Mouse (Mus musculus) limb, embryonic 10.5 days (tissue): ENCODE results near the gene S100a3. TPM values are rescaled to one million over a fixed set of nuclear protein-coding genes. Genes with fewer than 3 reads are reported as not detected.

Experiments used
- DNase-seq: peaks from one replicate; pipeline ENCODE4 v3.0.0-alpha.2; 2017; ENCODE audit warnings: low spot score
- H3K27ac ChIP-seq: fragments of 300-500 bp; sonication (generic); 2 replicates; pipeline ENCODE4 v1.5.1; 2016; ENCODE audit warnings: mild to moderate bottlenecking
- H3K27me3 ChIP-seq: fragments of 300-500 bp; sonication (generic); 2 replicates; pipeline ENCODE4 v1.6.1; 2016; ENCODE audit warnings: low read depth, mild to moderate bottlenecking; ENCODE audit not compliant: poor library complexity, severe bottlenecking
- H3K36me3 ChIP-seq: fragments of 300-500 bp; sonication (generic); 2 replicates; pipeline ENCODE4 v1.6.1; 2016; ENCODE audit warnings: mild to moderate bottlenecking, moderate library complexity
- H3K4me1 ChIP-seq: fragments of 300-500 bp; sonication (generic); 2 replicates; pipeline ENCODE4 v1.6.1; 2016
- H3K4me3 ChIP-seq: fragments of 300-500 bp; sonication (generic); 2 replicates; pipeline ENCODE4 v1.5.1; 2016; ENCODE audit warnings: mild to moderate bottlenecking, moderate library complexity
- H3K9me3 ChIP-seq: fragments of 300-500 bp; sonication (generic); replicated peaks from 2 replicates; pipeline ENCODE4 v1.6.1; 2016; ENCODE audit warnings: mild to moderate bottlenecking
- WGBS: fragments of 180-500 bp; shearing (Covaris S2); methylation state at CpG from one replicate; pipeline ENCODE4 v1.1.7; 2016; 5-methylcytosine and 5-hydroxymethylcytosine counted together
- polyA plus RNA-seq: library from polyadenylated mRNA; unstranded; fragments of >200 nt; fragmentation: Nextera tagmentation; extraction: Ambion mirVana; gene quantifications from 2 replicates; pipeline ENCODE4 v1.2.1, GENCODE M21; 2016

The S100a3 gene
- polyA plus RNA-seq, 1 experiment from 2014 or later, result not detected

DNA sequence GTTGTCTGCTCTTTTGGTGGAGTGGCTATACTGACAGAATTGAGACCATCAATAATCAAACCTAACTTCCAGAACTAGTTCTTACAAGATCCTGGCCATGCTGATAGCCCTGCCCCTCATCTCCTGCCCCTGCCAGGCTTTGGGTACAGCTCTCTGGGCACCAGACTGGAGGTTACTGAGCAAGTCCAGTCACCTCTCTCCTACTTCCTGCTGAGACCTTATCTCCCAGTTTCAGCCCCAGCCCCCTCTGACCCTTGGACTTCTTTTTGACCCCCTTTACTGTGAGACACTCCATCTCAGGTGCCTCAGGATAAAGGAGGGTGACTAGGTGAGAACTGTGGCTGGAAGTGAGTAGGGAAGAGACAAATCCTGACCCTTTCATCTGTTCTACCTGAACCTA lies 48.7 kb downstream of the S100a3 start:
- H3K27me3 ChIP-seq, result peaks cover 10% of the 10 kb centered on the region
- H3K4me3 ChIP-seq, result no peak overlapping the region
- no peaks in the 10 kb centered on the region for H3K9me3 ChIP-seq
- H3K36me3 ChIP-seq, result no peaks in the 10 kb centered on the region
- peaks cover 45% of the 10 kb centered on the region for H3K4me1 ChIP-seq
- no peak overlapping the region for H3K27ac ChIP-seq
- no peak for DNase-seq

DNA sequence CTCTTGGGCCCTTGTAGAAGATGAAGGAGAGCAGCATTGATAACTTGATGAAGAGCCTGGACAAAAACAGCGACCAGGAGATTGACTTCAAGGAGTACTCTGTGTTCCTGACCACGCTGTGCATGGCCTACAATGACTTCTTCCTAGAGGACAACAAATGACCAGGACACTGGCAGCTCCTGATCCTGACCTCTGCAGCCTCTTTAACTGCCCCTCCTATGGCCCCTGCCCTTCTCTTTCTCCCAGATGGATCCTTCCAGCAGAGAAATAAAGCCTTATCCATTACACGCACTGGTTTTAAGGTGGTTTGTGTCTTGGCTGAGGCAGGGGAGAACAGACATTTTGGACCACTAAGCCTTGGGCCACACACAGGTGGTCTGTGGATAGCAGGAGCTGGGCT lies 51.1 kb downstream of the S100a3 start:
- DNase-seq, result no peak
- peaks cover 22% of the 10 kb centered on the region for H3K4me1 ChIP-seq
- no peaks in the 10 kb centered on the region for H3K9me3 ChIP-seq
- no peak overlapping the region for H3K27ac ChIP-seq
- 84% methylated on average over 3 of the region's 3 CpGs for WGBS
- no peaks in the 10 kb centered on the region for H3K36me3 ChIP-seq
- peaks cover 10% of the 10 kb centered on the region for H3K27me3 ChIP-seq
- H3K4me3 ChIP-seq, result no peak overlapping the region

DNA sequence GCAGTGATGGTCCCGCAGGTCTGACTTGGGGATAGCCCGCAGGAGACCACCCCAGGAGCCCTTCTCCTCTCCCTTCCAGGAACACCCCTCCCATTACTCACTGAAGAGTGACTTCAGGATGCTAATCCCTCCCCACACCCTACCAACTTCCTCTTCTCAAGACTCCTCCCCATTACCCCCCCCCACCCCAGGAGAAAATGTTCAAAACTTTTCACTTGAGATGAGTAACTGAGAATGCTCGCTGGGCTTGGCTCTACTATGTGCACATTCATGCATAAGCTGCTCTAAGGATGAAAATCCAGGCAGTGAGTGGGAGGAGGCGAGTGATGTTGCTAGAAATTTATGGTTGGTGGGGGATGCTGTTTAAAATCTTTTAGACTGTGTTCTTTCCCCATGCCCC lies 51.7 kb downstream of the S100a3 start:
- H3K4me3 ChIP-seq, result no peak overlapping the region
- no peaks in the 10 kb centered on the region for H3K9me3 ChIP-seq
- H3K27ac ChIP-seq, result no peak overlapping the region
- no peak for DNase-seq
- H3K27me3 ChIP-seq, result peaks cover 10% of the 10 kb centered on the region
- H3K36me3 ChIP-seq, result no peaks in the 10 kb centered on the region
- peaks cover 20% of the 10 kb centered on the region for H3K4me1 ChIP-seq
- WGBS, result 69% methylated on average over 4 of the region's 4 CpGs

DNA sequence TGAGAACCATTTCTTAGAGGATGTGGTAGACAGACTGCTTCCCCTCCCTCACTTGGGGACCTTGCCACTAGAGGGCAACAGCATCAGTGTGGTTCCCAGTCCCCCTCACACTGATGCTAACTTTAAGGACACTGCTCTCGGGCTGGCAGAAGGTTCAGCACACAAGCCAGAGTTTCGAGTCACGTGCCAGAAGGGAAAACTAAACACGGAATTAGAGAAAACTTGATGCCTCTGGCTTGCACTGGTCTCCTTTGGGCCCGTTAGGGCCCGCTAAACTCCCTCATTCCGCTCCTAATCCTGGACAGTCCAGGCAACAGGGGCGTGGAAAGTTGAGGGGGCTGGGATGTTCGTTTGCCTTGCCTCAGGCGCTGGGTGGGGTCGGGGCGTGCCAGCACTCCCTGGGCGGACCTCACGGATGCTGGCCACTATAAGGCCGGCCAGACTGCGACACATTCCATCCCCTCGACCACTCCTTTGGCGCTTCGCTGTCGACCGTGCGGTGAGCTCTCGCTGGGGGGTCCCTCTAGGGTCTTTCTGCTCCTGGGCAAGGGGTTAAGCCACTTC lies 52.4 kb downstream of the S100a3 start, which contains the start of gene S100a6:
TSS of gene S100a6 (plus strand) at position 155 of the 564 bp plus-strand sequence.
- Histone ChIP-seq H3K4me1 (peaks cover 20% of the 10 kb centered on the region), H3K36me3 (no peaks in the 10 kb centered on the region), H3K4me3 (peak within 1 kb of the TSS; percentile 51), H3K27me3 (peaks cover 10% of the 10 kb centered on the region), H3K9me3 (no peaks in the 10 kb centered on the region), H3K27ac (peak within 1 kb of the TSS; percentile 68)
- DNase-seq, result peak; percentile 76
- WGBS, result 1% methylated on average over 23 of the region's 23 CpGs

DNA sequence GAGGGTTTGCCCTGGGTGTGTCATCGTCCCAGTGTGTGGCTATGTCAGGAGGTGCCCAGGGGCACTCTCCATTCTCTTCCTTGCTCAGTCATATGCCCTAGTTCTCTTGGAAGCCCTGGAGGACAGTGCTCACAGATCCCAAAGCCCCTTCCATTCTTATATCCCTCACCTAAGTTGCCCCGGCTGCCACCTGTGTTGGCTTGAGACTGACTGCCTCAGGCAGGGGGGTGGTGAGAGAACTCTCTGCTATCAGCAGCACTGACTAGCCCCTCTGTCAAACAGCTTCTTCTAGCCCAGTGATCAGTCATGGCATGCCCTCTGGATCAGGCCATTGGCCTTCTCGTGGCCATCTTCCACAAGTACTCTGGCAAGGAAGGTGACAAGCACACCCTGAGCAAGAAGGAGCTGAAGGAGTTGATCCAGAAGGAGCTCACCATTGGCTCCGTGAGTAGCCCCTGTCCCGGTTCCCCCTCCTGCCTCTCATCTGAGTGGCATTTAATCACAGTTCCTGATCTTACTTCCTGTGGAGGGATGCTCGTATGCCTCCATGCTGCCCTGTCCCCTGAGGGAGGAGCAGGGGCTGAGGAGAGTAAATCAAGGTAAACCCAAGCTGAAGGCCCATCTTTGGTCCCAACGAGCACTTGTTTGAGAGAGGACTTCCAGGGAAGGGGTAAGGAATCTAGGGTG lies 53.2 kb downstream of the S100a3 start:
- Histone ChIP-seq H3K36me3 (no peaks in the 10 kb centered on the region), H3K9me3 (no peaks in the 10 kb centered on the region), H3K4me1 (peaks cover 20% of the 10 kb centered on the region), H3K4me3 (peak overlapping the region; percentile 51), H3K27me3 (peaks cover 10% of the 10 kb centered on the region), H3K27ac (peak overlapping the region; percentile 68; the same call in 1 of the 2 replicates)
- 66% methylated on average over 7 of the region's 7 CpGs for WGBS
- DNase-seq, result no peak

DNA sequence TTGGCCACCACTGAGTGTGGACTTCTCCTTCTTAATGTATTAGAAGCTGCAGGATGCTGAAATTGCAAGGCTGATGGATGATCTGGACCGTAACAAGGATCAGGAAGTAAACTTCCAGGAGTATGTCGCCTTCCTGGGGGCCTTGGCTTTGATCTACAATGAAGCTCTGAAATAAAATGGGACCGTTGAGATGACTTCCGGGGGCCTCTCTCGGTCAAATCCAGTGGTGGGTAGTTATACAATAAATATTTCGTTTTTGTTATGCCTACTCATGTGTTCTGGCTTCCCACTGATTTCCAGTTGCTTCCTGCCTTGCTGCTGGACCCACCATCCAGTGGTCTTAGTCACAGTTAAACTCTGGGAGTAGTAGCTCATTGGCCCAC lies 53.8 kb downstream of the S100a3 start:
- peaks cover 10% of the 10 kb centered on the region for H3K27me3 ChIP-seq
- 87% methylated on average over 6 of the region's 6 CpGs for WGBS
- H3K36me3 ChIP-seq, result no peaks in the 10 kb centered on the region

DNA sequence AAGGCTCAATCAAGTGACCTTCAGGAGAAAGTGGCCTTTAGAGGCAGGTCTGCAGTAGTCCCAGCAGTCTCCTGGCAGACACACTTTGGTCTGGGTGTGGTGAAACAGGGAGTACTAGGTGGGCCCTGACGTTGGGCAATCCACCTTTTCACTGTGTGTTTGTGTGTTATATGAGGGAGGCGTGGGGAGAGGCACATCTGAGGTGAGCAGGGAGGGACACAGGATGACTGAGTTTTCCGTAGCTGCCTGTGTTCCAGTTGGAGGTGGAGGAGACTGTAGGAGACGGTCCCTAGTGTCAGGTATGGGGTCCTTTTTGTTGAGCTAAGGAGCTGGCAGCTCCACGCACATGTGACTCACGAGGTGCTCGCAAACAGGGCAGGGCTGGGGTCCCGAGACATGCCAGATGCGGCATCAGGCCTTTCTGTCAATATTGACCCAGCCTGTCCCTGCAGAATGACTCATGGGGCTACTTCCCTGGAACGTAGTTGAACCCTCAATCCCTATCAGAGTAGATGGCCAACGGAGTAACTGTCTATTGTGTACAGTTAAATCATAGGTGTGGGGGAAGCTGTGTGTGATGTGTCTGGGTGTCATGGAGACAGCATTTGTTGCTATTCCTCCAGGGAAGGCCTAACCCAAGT lies 54.4 kb downstream of the S100a3 start:
- WGBS, result 79% methylated on average over 11 of the region's 11 CpGs
- Histone ChIP-seq H3K27ac (no peak overlapping the region), H3K4me3 (no peak overlapping the region), H3K36me3 (no peaks in the 10 kb centered on the region), H3K27me3 (peaks cover 10% of the 10 kb centered on the region), H3K9me3 (no peaks in the 10 kb centered on the region), H3K4me1 (peaks cover 20% of the 10 kb centered on the region)
- no peak for DNase-seq

More for the DNA sequence above, 53.8 kb downstream of the S100a3 start:
- no peak for DNase-seq
- no peaks in the 10 kb centered on the region for H3K9me3 ChIP-seq
- no peak overlapping the region for H3K27ac ChIP-seq
- H3K4me1 ChIP-seq, result peaks cover 20% of the 10 kb centered on the region
- no peak overlapping the region for H3K4me3 ChIP-seq

DNA sequence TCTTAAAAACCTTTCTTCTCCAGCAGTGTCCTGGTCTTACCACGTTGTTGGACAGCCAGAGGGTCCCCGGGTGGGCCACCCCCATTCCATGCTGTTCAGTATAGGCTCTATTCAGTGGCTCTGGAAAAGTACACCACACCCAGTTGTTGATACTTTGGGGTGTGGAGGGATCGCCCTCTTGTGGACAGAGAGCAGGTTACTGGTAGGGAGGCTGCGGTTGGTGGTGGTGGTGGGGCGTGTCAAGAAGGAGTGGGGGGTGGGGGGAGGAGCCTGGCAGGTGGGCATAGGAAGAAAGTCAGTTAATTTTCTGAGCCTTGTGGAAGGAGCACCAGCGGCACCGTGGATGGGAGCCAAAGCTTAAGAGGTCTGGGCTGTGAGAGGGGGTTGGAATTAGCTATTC lies 55.0 kb downstream of the S100a3 start:
- WGBS, result 11% methylated on average over 7 of the region's 7 CpGs
- no peak overlapping the region for H3K4me3 ChIP-seq
- peaks cover 10% of the 10 kb centered on the region for H3K27me3 ChIP-seq

DNA sequence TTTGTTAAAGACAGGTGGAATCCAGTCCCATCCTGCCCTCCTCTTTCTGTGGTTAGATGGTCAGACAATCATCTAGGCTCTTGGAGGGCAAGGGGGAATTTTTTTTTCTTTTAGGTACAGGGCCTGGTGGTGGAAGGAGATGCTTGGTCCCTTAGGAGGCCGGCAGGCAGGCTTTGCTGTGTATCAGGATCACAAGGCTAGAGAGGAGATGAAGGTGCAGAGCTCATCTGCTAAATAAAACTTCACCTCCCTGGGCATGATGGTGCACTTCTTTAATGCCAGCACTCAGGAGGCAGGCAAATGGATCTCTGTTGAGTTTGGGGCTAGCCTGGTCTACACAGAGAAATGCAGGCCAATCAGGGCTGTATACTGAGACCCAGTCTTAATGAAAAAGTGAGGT lies 55.5 kb downstream of the S100a3 start:
- Histone ChIP-seq H3K4me1 (peaks cover 14% of the 10 kb centered on the region), H3K27me3 (peaks cover 10% of the 10 kb centered on the region), H3K9me3 (no peaks in the 10 kb centered on the region), H3K27ac (no peak overlapping the region), H3K36me3 (no peaks in the 10 kb centered on the region), H3K4me3 (no peak overlapping the region)
- DNase-seq, result no peak
- WGBS, result 84% methylated on average over 1 of the region's 1 CpGs

More for the DNA sequence above, 55.0 kb downstream of the S100a3 start:
- Histone ChIP-seq H3K4me1 (peaks cover 19% of the 10 kb centered on the region), H3K27ac (no peak overlapping the region), H3K9me3 (no peaks in the 10 kb centered on the region), H3K36me3 (no peaks in the 10 kb centered on the region)
- DNase-seq, result peak; percentile 72

DNA sequence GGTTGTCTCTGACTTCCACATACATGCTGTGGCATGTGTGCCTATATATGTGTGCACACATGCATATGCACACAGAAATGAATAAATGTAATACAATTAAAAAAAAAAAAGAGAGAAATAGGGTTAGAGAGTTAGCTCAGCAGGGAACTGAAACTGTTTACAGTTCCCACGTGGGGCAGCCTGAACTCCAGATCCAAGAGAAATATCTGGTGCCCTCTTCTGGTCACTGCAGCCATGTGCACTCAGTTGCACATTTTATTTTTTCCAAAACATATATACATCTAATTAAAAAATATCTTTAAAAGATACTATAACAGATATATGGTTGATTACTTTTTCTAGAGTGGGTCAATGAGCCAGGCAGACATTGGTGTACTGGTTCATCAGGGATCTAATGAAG lies 57.2 kb downstream of the S100a3 start:
- H3K27ac ChIP-seq, result no peak overlapping the region
- H3K4me3 ChIP-seq, result no peak overlapping the region
- H3K27me3 ChIP-seq, result peaks cover 10% of the 10 kb centered on the region
- H3K36me3 ChIP-seq, result no peaks in the 10 kb centered on the region
- H3K4me1 ChIP-seq, result peaks cover 10% of the 10 kb centered on the region
- H3K9me3 ChIP-seq, result no peaks in the 10 kb centered on the region
- DNase-seq, result no peak
- WGBS, result 14% methylated on average over 1 of the region's 1 CpGs

DNA sequence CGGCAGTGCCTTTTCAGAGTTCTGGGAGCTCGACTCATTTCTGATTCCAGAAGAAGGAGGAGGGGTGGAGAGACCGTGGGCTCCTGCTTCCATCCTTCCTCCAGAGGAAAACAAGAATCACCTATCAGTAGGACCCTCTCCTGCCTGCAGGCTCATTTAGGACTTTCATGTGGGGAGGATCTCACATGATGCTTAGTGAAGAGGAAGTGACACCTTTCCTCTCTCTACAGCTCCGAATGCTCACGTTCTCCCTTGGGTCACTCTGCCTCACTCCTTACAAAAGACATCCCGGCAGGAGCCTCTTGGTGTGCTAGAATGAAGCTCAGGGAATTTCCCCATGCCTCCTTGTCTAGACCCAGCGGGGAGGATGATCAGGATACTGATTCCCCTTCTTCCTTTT lies 61.2 kb downstream of the S100a3 start:
- H3K27ac ChIP-seq, result no peak overlapping the region
- H3K4me1 ChIP-seq, result peaks cover 10% of the 10 kb centered on the region
- WGBS, result 60% methylated on average over 7 of the region's 7 CpGs
- H3K4me3 ChIP-seq, result no peak overlapping the region
- no peaks in the 10 kb centered on the region for H3K9me3 ChIP-seq
- H3K36me3 ChIP-seq, result no peaks in the 10 kb centered on the region
- DNase-seq, result no peak
- no peaks in the 10 kb centered on the region for H3K27me3 ChIP-seq

DNA sequence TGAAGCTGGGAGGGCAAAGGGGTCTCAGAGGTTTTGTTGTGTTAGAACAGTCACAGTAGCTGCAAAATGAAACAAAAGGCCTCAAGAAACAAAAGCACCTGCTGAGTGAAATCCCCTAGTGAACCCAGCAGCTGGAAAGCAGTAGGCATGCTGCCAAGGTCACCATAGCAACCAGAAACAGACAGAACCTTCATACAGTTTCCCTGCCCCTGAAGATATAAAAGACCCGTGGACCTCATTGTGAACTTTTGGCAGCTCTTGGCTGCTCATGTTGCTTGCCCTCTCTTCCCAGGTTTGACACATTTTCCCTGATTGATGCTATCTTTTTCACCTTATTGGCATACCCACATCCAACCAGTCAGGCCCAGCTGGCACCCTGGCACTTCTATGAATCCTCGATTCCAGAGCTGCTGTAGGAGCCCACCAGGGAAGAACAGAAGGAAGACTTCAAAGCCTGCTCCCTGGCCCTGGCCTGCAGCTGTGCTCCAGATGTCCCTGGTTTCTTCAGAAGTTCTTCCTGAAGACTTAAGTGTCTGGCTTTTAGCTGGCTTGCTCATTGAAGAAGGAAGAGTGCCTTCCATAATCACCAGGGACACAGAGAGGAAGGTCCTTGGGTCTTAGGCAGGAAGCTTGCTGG lies 63.2 kb downstream of the S100a3 start:
- Histone ChIP-seq H3K4me1 (peaks cover 10% of the 10 kb centered on the region), H3K27me3 (no peaks in the 10 kb centered on the region), H3K9me3 (no peaks in the 10 kb centered on the region), H3K27ac (no peak overlapping the region), H3K4me3 (no peak overlapping the region), H3K36me3 (no peaks in the 10 kb centered on the region)
- no peak for DNase-seq
- 32% methylated on average over 2 of the region's 2 CpGs for WGBS

DNA sequence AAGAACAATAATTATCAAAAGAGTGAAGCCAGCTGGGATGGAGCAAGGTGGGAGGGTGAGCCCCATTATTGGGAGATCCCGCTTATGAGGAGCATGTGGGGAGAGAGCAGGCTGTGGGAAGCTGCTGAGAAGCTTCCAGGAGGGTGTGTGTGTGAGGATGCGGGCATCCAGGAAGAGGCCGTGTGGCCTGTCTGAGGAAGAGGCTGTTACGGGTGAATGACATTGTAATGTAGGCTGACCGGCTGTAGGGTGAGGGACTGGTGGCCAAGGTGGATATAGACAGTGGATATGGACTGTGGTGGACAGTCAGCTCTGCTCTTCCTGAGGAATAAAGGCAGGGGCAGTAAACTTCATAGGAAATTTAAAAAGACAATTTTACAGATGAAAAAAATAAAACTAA lies 65.1 kb downstream of the S100a3 start:
- no peak for DNase-seq
- Histone ChIP-seq H3K36me3 (no peaks in the 10 kb centered on the region), H3K27me3 (no peaks in the 10 kb centered on the region), H3K4me3 (no peak overlapping the region), H3K27ac (no peak overlapping the region), H3K9me3 (no peaks in the 10 kb centered on the region), H3K4me1 (peaks cover 10% of the 10 kb centered on the region)
- 87% methylated on average over 5 of the region's 5 CpGs for WGBS
